Mouse (Mus musculus): Measurements from ENCODE around the gene Gk5. TPM values are rescaled to one million over a fixed set of nuclear protein-coding genes. Genes with fewer than 3 reads are reported as not detected.
"Not testable (repeated sequence)": the region's sequence is repeated elsewhere in the genome, so short reads cannot be mapped to it uniquely, and the experiment has no call there.

The Gk5 gene
- polyA plus RNA-seq (2011; ENCODE audit: insufficient read depth, insufficient read length, low replicate concordance, missing spikeins): 0.34 and 0.62 TPM in 2 replicates

DNA sequence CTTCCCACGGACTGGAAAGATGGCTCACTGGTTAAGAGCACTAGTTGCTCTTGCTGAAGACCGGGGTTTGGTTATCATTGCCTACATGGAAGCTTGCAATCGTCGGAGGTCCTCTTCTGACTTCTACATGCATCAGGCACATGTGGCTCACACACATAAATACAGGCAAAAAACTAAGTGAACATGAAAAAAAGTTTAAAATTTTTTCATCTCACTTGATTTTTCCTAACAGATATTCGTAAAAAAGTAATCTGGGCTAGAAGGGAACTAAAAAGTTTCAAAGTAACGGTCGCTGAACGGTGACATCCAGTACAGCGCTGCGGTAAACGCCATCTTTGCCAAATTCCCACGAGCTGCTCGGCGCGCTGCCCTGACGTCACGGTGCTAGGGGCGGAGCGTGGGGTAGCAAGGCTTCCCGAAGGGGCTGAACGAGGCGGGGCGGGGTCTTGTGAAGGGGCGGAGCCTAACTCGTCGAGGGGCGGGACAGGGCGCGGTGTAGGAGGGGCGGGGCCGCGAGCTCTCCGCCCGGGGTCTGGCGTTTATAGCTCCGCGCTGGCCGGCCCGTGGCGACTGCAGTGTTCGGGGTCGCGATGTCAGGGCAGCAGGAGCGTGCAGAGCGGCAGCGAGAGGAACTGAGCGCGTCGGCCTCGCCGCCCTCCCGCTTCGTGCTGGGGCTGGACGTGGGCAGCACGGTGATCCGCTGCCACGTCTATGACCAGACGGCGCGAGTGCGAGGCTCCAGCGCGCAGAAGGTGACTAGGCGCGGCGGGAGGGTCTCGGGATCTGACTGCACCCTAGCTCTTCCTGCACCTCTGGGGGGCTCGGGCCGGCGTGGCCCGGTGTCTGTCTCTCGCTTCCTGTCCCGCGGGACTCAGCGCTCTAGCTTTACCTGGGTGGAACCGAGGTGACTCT is at the start of gene Gk5:
Gene Gk5 (plus strand): TSS at position 502 of the 912 bp plus-strand sequence.
- Histone ChIP-seq H3K4me3 (replicated peaks; ENCODE audit: control insufficient read depth, low read depth, low read length) (peak within 1 kb of the TSS; percentile 95), H3K4me1 (ENCODE audit: control insufficient read depth, insufficient read depth, low read length) (no peaks in the 10 kb centered on the region), H3K27ac (ENCODE audit: control insufficient read depth, insufficient read depth, low read depth, low read length, poor library complexity) (peak within 1 kb of the TSS; percentile 64; the same call in 1 of the 2 replicates)
- peak; percentile 61; the same call in 1 of the 2 replicates for TF ChIP-seq POLR2A (IDR thresholded peaks at IDR 0.05; ENCODE audit: borderline replicate concordance, control insufficient read depth, low read depth, low read length)
- peak; percentile 12; the same call in 1 of the 2 replicates for TF ChIP-seq CTCF (IDR thresholded peaks at IDR 0.05; ENCODE audit: control insufficient read depth, insufficient read depth, low read length)
- WGBS: 1% methylated on average over 76 of the region's 76 CpGs

DNA sequence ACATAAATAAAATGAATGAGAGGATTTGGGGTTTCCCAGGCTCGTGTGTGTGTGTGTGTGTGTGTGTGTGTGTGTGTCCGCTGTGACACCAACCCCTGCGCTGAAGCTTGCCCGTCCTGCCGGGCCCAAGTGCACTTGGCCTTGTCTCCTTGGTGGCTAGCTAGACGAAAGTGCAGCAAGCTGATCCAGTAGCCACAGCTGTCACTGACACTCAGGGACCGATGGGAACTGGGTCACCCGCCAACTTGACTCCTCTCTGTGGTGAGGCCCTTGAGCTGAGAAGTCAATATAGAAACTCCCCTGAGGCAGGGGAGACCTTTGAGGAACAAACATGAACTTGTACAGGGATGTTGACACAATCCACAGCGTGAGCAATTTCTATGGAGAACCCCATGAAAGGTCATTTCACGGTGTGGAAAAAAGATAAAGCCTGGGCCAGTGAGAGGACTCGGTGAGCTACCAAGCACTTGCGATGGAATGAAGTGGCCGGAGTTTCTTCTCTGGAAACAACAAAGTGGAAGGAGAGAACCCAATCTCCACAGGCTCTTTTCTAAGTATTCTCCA is 40.3 kb upstream of the Gk5 start:
- Histone ChIP-seq H3K4me3 (replicated peaks; ENCODE audit: control insufficient read depth, low read depth, low read length) (no peak overlapping the region), H3K4me1 (ENCODE audit: control insufficient read depth, insufficient read depth, low read length) (no peaks in the 10 kb centered on the region), H3K27ac (ENCODE audit: control insufficient read depth, insufficient read depth, low read depth, low read length, poor library complexity) (no peak overlapping the region)
- TF ChIP-seq POLR2A (IDR thresholded peaks at IDR 0.05; ENCODE audit: borderline replicate concordance, control insufficient read depth, low read depth, low read length): no peak
- TF ChIP-seq CTCF (IDR thresholded peaks at IDR 0.05; ENCODE audit: control insufficient read depth, insufficient read depth, low read length): no peak
- 92% methylated on average over 13 of the region's 13 CpGs for WGBS

DNA sequence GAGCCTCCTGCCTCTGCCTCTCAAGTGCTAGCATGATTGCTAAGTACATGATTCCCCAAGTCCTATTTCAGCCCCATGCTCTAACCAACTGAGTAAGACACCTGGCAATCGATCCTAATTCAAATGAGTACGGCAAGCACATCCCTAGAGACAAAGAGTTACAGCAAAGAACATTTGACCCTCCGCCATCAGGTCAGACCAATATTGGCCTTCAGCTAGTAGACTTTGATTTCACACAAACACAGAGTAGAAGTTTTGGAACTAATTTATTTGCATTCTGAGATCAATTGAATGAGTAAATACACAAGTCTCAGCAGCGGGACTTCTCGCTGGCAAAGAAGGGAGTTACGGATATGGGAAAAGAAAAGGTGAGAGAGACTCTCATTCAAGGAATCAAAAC is 33.9 kb upstream of the Gk5 start:
- Histone ChIP-seq H3K4me1 (ENCODE audit: control insufficient read depth, insufficient read depth, low read length) (no peaks in the 10 kb centered on the region), H3K27ac (ENCODE audit: control insufficient read depth, insufficient read depth, low read depth, low read length, poor library complexity) (no peak overlapping the region), H3K4me3 (replicated peaks; ENCODE audit: control insufficient read depth, low read depth, low read length) (no peak overlapping the region)
- WGBS: 90% methylated on average over 6 of the region's 6 CpGs
- TF ChIP-seq CTCF (IDR thresholded peaks at IDR 0.05; ENCODE audit: control insufficient read depth, insufficient read depth, low read length) (no peak), POLR2A (IDR thresholded peaks at IDR 0.05; ENCODE audit: borderline replicate concordance, control insufficient read depth, low read depth, low read length) (no peak)

DNA sequence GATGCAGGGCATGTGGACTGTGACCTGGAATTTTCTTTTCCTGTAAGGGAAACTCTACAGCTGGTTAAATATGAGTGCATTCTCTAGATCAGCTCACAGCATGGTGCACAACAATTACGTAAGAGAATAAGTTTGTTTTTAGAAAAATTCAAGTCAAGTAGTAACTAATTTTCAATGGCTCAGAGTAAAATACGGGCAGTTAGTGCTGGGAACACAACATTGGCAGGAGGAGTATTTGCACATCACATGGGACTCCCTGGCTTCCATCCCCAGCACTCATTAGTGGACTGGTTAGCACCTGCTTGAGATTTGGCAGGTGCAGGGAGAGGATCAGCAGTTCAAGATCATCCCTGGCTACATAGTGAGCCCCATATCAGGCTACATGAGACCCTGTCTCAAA is 31.5 kb upstream of the Gk5 start:
- TF ChIP-seq CTCF (IDR thresholded peaks at IDR 0.05; ENCODE audit: control insufficient read depth, insufficient read depth, low read length) (no peak), POLR2A (IDR thresholded peaks at IDR 0.05; ENCODE audit: borderline replicate concordance, control insufficient read depth, low read depth, low read length) (no peak)
- Histone ChIP-seq H3K4me1 (ENCODE audit: control insufficient read depth, insufficient read depth, low read length) (no peaks in the 10 kb centered on the region), H3K4me3 (replicated peaks; ENCODE audit: control insufficient read depth, low read depth, low read length) (no peak overlapping the region), H3K27ac (ENCODE audit: control insufficient read depth, insufficient read depth, low read depth, low read length, poor library complexity) (no peak overlapping the region)
- WGBS: 91% methylated on average over 2 of the region's 2 CpGs

DNA sequence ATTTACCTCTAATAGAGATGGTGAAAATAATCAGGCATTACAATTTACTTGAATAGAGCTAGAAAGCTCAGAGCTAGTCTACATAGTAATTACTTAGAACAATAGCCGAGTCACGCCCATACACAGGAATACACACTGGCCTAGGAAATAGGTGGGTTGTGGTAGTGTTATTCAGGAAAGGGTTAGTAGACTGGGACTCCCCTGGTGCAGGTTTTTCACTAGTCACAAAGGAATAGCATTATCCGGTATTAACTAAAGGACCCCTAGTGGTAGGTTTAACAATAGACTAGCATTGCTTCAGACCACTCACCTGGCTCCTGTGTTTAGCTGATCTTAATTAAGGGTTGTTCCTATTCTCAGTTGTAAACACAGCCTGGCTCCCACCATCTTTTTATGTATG is 30.7 kb upstream of the Gk5 start:
- not testable (repeated sequence) for H3K4me3 ChIP-seq (replicated peaks; ENCODE audit: control insufficient read depth, low read depth, low read length); H3K4me1 ChIP-seq (ENCODE audit: control insufficient read depth, insufficient read depth, low read length); H3K27ac ChIP-seq (ENCODE audit: control insufficient read depth, insufficient read depth, low read depth, low read length, poor library complexity)
- WGBS: 86% methylated on average over 3 of the region's 3 CpGs

DNA sequence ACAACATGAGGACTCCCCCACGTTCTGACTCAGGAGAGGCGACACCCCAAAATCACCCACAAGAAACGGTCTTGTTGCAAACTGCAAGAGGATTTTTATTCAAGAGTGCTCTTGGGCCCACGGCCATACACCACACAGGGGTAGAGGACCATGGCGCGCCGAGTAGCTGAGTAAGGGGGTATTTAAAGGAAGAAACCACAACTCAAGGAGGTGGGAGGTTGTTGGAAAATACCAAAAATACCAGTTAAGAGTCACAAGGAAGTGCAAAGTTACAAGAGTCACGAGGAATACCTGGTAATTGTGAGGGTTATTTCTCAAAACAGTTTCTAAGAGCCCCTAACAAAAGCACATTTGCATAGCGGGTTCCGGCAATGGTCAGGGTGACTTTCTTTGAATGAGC is 26.5 kb upstream of the Gk5 start:
- H3K4me3 ChIP-seq (replicated peaks; ENCODE audit: control insufficient read depth, low read depth, low read length); H3K27ac ChIP-seq (ENCODE audit: control insufficient read depth, insufficient read depth, low read depth, low read length, poor library complexity); H3K4me1 ChIP-seq (ENCODE audit: control insufficient read depth, insufficient read depth, low read length): not testable (repeated sequence)
- 82% methylated on average over 10 of the region's 10 CpGs for WGBS

DNA sequence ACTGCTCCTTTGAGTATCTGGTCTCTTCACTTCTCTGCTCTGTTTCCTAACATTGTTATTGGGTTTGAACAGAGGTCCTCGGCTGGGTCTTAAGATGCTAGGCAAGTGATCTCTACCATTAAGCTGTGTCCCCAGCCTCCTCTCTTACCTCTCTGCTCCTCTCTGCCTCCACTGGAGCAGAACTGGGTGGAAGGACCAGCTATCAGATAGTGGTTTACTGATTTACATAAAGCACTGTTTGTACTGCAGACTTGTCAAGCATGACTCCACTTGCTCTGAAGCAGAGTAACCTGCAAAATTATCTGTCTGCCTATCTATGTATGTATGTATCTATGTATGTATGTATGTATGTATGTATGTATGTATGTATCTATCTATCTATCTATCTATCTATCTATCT is 25.9 kb upstream of the Gk5 start:
- Histone ChIP-seq H3K4me3 (replicated peaks; ENCODE audit: control insufficient read depth, low read depth, low read length) (no peak overlapping the region), H3K27ac (ENCODE audit: control insufficient read depth, insufficient read depth, low read depth, low read length, poor library complexity) (no peak overlapping the region), H3K4me1 (ENCODE audit: control insufficient read depth, insufficient read depth, low read length) (no peaks in the 10 kb centered on the region; the same call in 1 of the 2 replicates)
- 86% methylated on average over 1 of the region's 1 CpGs for WGBS
- TF ChIP-seq CTCF (IDR thresholded peaks at IDR 0.05; ENCODE audit: control insufficient read depth, insufficient read depth, low read length) (no peak), POLR2A (IDR thresholded peaks at IDR 0.05; ENCODE audit: borderline replicate concordance, control insufficient read depth, low read depth, low read length) (no peak)

DNA sequence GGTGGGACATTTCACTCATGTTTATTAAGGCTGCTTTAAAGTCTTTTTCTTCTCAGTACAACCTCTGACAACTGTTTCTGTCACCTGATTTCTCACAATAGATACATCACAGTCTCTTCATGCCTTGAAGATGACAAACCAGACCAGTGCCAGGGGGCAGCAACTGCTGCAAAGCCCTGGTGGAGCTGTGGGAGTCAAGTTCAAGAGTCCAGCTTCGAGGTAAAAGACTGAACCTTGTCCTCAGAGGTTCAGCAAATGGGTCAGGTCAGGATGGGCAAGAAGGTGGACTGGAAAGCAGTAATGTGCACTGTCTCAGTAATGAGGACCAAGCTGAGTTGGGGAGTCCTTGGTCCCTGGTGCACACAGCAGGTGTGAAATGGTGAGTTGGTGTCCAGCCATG is 24.8 kb upstream of the Gk5 start:
- Histone ChIP-seq H3K27ac (ENCODE audit: control insufficient read depth, insufficient read depth, low read depth, low read length, poor library complexity) (no peak overlapping the region), H3K4me3 (replicated peaks; ENCODE audit: control insufficient read depth, low read depth, low read length) (no peak overlapping the region), H3K4me1 (ENCODE audit: control insufficient read depth, insufficient read depth, low read length) (no peaks in the 10 kb centered on the region; the same call in 1 of the 2 replicates)
- WGBS: 44% methylated on average over 1 of the region's 1 CpGs
- no peak for TF ChIP-seq POLR2A (IDR thresholded peaks at IDR 0.05; ENCODE audit: borderline replicate concordance, control insufficient read depth, low read depth, low read length)
- TF ChIP-seq CTCF (IDR thresholded peaks at IDR 0.05; ENCODE audit: control insufficient read depth, insufficient read depth, low read length): no peak

All from bone marrow, adult 2 months (tissue).